ENCODE assay signal across 8 mouse cellular contexts in genomic region chr10:6788517-6789237, GRCm38 (mm10). TPM values are rescaled to one million over a fixed set of nuclear protein-coding genes. Genes with fewer than 3 reads are reported as not detected.
DNase-seq lines count a peak whose midpoint lies in the region; ATAC-seq and TF ChIP-seq lines count a peak whose summit lies in the region.

No protein-coding gene starts in this region.

- H3K4me1 ChIP-seq in forebrain, embryonic 11.5 days (replicated peaks; ENCODE audit: control insufficient read depth, insufficient read depth, low read length) = no peaks in the 10 kb centered on the region

- H3K9ac ChIP-seq in forebrain, embryonic 11.5 days (ENCODE audit: low read length) = no peak overlapping the region

- no peak overlapping the region for H3K27ac ChIP-seq in layer of hippocampus, adult 2 months
- H3K27ac ChIP-seq in forebrain, embryonic 11.5 days (ENCODE audit: low read depth, low read length) = no peak overlapping the region

- peak overlapping the region; percentile 49 for H3K4me3 ChIP-seq in layer of hippocampus, adult 2 months
- H3K4me3 ChIP-seq in forebrain, embryonic 11.5 days (ENCODE audit: low read depth, low read length) = peak overlapping the region; percentile 5; the same call in 1 of the 2 replicates

- DNase-seq in layer of hippocampus, adult 2 months (ENCODE audit: low spot score in 2 of 2) = no peak
- DNase-seq in layer of hippocampus, adult 8-10 months (ENCODE audit: low spot score in 2 of 2) = no peak
- peak; percentile 85 for DNase-seq in ZHBTc4 (ENCODE audit: low read depth, low spot score)
- peak; percentile 84 for DNase-seq in forebrain, embryonic 11.5 days (ENCODE audit: low spot score)
- DNase-seq in hindlimb bud, embryonic 11.5 days (ENCODE audit: extremely low spot score, low read depth, low spot score) = peak; percentile 47
- peak; percentile 40 for DNase-seq in lung, postnatal 10 days
- DNase-seq in retina, postnatal 7 days (ENCODE audit: low read depth, low spot score) = peak; percentile 2
- no peak for DNase-seq in spleen, adult 12 weeks (ENCODE audit: low spot score)

- ATAC-seq in forebrain, embryonic 11.5 days (replicated peaks; ENCODE audit: low FRiP score) = peak; percentile 80

- WGBS in forebrain, embryonic 11.5 days = 3% methylated on average over 25 of the region's 25 CpGs

- H3K9me3 ChIP-seq in forebrain, embryonic 11.5 days (ENCODE audit: control insufficient read depth, low read length) = no peaks in the 10 kb centered on the region

- no peak for TF ChIP-seq CTCF in layer of hippocampus, adult 2 months (conservative IDR thresholded peaks at IDR 0.05)

- no peaks in the 10 kb centered on the region for H3K27me3 ChIP-seq in forebrain, embryonic 11.5 days (ENCODE audit: control insufficient read depth, insufficient read depth, low read length)

- peak overlapping the region; percentile 26 for H3K4me2 ChIP-seq in forebrain, embryonic 11.5 days (ENCODE audit: low read depth, low read length, severe bottlenecking)

- no peaks in the 10 kb centered on the region for H3K36me3 ChIP-seq in forebrain, embryonic 11.5 days (ENCODE audit: control insufficient read depth, insufficient read depth, low read length)

RNA-seq across cellular contexts. Expression of gene Gm10945, which starts 27.1 kb away (rescaled TPM):
- total RNA-seq in layer of hippocampus, adult 2 months (2021) = not detected
- total RNA-seq in layer of hippocampus, adult 8-10 months (2022) = not detected
- not detected in 2 replicates for polyA plus RNA-seq in forebrain, embryonic 11.5 days (2014; fragmentation: Nextera tagmentation; extraction: Ambion mirVana)

RNA-seq across cellular contexts. Expression of gene Oprm1, which starts 30.4 kb away (rescaled TPM):
- total RNA-seq in layer of hippocampus, adult 2 months (2021) = 1 to 10 TPM; 5.4 to 5.9 TPM
- total RNA-seq in layer of hippocampus, adult 8-10 months (2022) = 1 to 10 TPM; 3.4 to 7.9 (median 6.3) TPM
- not detected in 2 replicates for polyA plus RNA-seq in forebrain, embryonic 11.5 days (2014; fragmentation: Nextera tagmentation; extraction: Ambion mirVana)

Comparison
In these comparisons a context has a peak if more than half of its experiments do, and no peak if none do; other contexts are left out.
1. DNase-seq: peak in ZHBTc4 (single experiment), forebrain, embryonic 11.5 days (single experiment), hindlimb bud, embryonic 11.5 days (single experiment), lung, postnatal 10 days (single experiment) and retina, postnatal 7 days (single experiment); none in layer of hippocampus, adult 2 months (0 of 2), layer of hippocampus, adult 8-10 months (0 of 2) and spleen, adult 12 weeks (single experiment).